Mouse (Mus musculus) spleen, adult 2 months (tissue): Measurements from ENCODE around the gene Psmg1.

Experiments
- CTCF ChIP-seq: fragments of 200-500 bp; IDR thresholded peaks from 2 replicates; pipeline ENCODE4 v1.5.1; 2011; ENCODE audit warnings: mild to moderate bottlenecking, inconsistent platforms; ENCODE audit not compliant: insufficient read depth, insufficient read length, insufficient replicate concordance; ENCODE audit errors: extremely low read depth
- POLR2A ChIP-seq: fragments of 200-500 bp; IDR thresholded peaks from 2 replicates; pipeline ENCODE4 v1.6.1; 2011; ENCODE audit warnings: low read depth, low read length, inconsistent platforms

GRCm38 (mm10) chr16:95967455-95967854 is 23.3 kb downstream of the Psmg1 start:
- TF ChIP-seq CTCF (no peak), POLR2A (no peak)
